Mouse (Mus musculus): ENCODE data around the gene Mrps18a.

Mrps18a gene

DNA sequence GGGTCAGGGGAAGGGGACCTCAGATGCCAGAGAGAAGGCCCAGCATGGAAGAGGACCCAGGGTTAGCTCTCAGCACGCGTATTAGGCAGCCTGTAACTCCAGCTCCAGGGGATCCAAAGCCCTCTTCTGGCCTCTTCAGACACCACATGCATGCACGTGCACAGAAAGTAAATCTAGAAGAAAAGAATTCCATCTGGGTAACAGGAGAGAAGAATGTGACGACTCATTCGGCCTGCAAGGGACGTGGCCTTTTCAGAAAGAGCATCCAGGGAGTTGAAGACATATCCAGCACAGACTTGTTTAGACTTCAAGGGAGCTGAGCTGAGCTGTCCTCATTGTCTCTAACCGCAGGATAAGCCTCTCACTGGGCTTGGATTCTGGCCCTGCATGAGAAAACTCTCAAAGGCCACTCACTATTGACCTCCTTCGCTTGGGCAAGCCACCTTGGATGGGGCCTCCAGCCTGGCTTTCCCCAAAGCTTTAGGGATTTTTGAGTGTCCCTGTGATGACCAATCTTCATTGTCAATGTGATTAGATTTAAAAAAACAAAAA, 8.1 kb upstream of the Mrps18a start:
- no peak for DNase-seq

GRCm38 (mm10) chr17:46104487-46104886, 6.3 kb upstream of the Mrps18a start:
- no peak for DNase-seq

DNA sequence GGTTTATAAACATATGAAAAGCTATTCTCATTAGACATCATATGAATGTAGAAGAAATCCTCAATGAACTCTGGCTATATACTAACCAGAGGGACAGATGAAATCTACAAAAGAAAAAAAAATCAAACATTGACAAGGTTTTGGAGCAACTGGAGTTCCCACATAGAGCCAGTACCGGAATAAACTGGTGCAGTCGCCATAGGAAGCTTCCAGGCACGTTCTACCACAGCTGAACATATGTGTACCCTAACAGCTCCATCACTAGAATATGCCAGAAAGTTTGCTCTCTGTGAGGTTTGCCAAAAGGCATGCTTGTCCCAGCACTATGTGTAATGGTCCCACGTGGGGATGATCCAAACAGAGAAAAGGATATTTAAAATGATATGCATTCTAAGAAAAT, 2.5 kb upstream of the Mrps18a start:
- no peak for DNase-seq

GRCm38 (mm10) chr17:46115489-46115888, 4.7 kb downstream of the Mrps18a start:
- no peak for DNase-seq

DNA sequence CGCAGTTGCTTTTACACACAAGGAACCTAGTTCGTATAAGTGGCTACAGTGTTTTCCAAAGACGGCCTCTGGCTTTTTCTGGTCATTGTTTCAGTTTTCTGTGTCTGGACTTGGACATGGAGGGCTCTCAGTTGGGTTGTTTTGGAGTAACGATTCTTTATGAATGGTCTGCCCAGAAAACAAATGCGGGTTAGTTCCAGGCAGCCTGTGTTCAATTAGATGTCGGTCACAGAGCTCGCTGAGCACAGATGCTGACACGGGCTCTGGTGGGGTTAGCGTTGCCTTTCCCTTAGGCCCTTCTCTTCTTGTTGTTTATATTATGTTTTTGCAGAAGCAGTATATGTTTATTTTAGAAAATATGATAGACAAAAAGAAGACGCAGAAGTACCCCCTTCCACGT, 5.4 kb downstream of the Mrps18a start:
- no peak for DNase-seq

GRCm38 (mm10) chr17:46116881-46117280, 6.1 kb downstream of the Mrps18a start:
- DNase-seq: no peak

DNA sequence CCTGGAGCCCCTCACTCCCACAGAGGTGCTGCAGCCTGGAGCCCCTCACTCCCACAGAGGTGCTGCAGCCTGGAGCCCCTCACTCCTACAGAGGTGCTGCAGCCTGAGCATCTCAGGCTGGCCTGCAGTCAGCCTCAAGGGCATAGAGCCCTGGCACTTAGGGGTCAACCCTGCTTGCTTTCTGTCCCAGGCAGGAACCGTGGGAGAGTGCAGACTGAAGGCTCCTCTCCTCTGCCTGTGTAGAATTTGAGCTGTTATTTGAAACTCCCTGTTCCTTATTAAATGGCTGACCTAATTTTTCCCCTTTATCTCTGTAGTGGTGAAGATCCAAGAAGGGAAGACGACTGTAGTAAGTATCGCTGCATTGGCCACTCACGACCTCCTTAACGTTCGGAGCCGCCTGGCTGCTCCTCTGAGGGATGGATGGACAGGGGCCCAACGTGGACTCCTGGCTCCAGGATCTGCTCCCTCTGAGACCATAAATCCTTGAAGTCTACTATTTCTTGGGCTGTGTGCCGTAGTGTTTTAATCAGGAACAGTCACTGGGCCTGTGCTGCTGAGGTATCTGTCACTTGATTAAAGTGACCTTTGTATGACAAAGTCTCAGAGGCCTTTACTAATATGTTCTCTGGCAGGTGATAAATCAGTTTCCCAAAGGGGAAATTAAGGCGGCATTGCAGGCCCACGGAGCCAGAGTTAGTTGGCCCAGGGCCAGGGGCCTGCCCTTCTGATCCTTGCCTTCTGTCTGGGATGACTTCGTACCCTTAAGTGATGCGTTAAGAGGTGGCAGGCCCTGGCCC, 7.0 kb downstream of the Mrps18a start:
- no peak for DNase-seq

GRCm38 (mm10) chr17:46118423-46118850, 7.7 kb downstream of the Mrps18a start:
- no peak for DNase-seq

DNA sequence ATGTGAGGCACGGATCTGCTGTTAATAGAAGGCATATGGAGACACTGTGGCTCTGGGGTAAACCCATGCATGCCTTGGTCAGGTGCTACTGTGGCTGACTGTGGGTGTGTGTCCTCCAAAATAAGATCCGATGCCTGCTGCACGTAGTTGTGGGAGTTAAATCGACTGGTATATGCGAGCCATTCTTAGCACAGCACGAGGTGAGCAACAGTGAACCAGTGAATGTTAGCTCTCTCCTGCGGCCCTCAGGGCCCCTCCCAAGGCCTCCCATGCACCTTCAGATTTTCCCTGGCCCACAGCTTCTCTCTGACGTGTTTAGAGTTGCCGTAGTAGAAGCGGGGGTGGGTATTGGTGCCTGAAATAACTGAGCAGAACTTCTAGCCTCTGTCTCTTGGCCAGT, 8.9 kb downstream of the Mrps18a start:
- no peak for DNase-seq

DNA sequence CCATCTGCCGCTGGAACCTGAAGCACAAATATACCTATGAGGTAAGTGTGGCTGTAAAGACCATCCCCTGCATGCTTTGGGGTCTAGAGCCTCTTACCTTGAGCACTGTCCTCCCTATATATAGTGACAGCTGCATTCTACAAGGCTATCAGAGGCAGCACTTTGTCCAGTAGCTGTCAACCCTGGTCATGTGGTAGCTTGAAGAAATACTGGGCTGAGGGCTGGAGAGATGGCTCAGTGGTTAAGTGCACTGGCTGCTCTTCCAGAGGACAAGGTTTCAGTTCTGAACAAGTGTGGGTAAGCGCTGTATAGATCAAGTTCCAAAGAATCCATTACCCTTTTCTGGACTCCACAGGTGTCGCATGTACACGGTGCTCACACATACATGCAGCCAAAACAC, 12.0 kb downstream of the Mrps18a start:
- no peak for DNase-seq

GRCm38 (mm10) chr17:46123285-46123684, 12.5 kb downstream of the Mrps18a start:
- no peak for DNase-seq

- no peak for DNase-seq
Measured at GRCm38 (mm10) chr17:46123953-46124700, 13.3 kb downstream of the Mrps18a start.

- DNase-seq: no peak
Measured at GRCm38 (mm10) chr17:46126608-46127007, 15.8 kb downstream of the Mrps18a start.

DNA sequence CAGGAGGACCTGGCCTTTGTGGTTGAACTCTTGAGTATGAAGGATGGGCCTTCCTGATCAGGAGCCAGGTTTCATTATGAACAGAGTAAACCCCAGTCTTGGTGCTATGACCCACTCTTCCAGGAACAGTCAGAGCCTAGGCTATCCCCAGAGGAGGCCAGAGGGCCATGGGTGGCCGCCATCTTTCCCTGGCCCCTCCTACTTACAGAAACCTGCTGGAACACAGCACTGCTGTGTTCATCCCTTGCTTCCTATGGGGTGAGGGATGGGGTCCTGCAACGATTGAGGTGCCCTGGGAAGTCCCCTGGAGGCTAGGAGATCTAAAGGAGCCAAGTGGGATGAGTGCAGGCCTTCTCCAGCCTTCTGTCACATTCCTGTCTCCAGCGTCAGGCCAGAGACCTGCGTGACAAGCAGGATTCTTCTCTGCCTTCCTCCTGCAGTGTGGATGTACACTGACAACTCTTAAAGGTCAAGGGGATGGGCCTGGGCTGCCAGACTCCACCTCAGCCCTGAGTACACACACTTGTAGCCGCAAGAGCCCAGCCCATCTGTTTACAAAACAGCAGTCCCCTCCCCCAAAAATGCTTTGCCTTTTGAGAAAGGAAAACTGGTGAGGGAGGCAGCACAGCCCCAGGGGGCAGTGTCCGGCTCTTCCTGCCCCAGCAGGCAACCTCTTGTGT, 17.2 kb downstream of the Mrps18a start:
- DNase-seq: no peak

DNA sequence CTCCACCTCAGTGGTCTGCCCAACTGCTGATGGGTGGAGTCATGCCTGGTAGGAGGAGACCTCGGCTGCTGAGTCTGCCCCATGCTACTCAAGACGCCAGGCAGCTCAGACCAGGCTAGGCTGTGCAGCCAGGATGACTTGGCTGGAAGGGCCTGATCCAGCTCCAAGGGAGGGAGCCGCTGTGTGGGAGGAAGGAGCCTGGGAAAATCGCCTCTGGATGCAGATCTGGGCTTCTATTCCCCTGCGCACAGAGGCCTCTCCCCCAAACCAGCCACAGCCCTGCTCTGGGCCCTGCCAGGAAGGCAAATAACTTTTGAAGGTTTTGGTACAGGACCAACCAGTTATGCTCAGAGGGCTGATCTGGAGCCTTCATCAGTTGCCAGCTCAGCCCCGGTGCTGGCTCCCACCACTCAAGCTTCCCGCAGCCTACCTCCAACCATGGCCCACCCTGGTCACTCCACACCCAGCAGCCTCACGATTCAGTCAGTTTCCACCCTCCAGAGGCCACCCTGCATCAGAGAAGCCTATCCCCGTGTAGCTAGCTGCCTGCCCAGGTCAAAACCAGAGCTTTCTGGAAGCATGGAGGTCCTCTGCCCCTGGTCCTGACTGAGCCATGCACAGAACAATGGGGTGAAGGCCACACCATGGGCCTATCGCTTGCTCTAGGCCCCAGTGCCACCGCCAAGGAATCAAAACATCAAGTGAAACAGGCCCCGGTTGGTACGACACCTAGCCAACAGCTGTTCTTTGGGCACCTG, 19.1 kb downstream of the Mrps18a start:
- DNase-seq: peak; percentile 29

GRCm38 (mm10) chr17:46132058-46132718, 21.4 kb downstream of the Mrps18a start:
- DNase-seq: peak; percentile 32

DNA sequence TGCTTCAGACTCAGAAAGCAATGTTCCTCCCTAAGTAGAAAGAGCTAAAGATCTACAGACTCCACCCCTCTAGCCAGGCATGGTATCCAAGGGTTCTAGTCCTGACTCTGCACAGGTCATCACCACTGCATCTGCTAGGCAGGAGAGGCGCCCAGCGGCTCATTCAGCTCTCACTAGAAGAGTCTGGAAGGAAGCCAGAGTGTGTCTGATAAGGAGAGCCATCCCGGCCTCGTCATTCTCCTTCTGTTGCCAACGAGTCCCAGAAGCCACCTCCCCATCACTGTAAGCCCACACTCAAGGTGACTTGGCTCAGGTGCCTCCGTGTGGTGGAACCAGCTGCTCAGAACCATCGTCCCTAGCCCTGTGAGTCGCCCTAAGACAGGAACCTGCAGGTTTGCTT, 22.1 kb downstream of the Mrps18a start:
- DNase-seq: no peak

- DNase-seq: no peak
Measured at GRCm38 (mm10) chr17:46138563-46139236, 27.9 kb downstream of the Mrps18a start.

DNA sequence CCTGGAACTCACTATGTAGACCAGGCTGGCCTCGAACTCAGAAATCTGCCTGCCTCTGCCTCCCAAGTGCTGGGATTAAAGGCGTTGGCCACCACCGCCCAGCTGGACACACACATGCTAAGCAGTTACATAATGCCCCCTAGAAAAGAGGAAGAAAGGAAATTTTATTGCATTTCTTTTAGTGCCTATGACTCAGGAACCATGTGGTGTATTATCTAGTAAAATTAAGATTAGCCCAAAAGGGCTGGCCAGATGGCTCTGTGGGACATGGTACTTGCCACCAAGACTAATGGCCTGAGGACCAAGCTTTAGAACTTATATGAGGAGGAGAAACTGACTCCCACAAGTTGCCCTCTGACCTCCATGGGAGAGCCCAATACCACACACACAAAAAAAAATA, 29.1 kb downstream of the Mrps18a start:
- DNase-seq: no peak

- peak; percentile 85 for DNase-seq
Measured at GRCm38 (mm10) chr17:46143578-46144423, 33.0 kb downstream of the Mrps18a start, which contains the start of gene Rsph9. TSS of gene Rsph9 (minus strand) at chr17:46144216.

Measured in layer of hippocampus, adult 9-11 months (tissue).